Comparison of ENCODE assay signal across 20 mouse cellular contexts in genomic region chr17:24701251-24701650, GRCm38 (mm10). TPM values are rescaled to one million over a fixed set of nuclear protein-coding genes. Genes with fewer than 3 reads are reported as not detected.
"Had no signal": no experiment of that assay in that cellular context is flagged by ENCODE, and none has a peak within 500 bp of the region (broad histone marks: within the 10 kb centered on the region; RNA-seq: fewer than 3 reads in every experiment).

No protein-coding gene starts in this region.

- H3K4me2 ChIP-seq: intestine, embryonic 15.5 days; kidney, embryonic 15.5 days; limb, embryonic 12.5 days; limb, embryonic 15.5 days; liver, embryonic 11.5 days; lung, embryonic 14.5 days; midbrain, embryonic 12.5 days had no signal

- H3K4me3 ChIP-seq: intestine, embryonic 15.5 days; kidney, embryonic 15.5 days; limb, embryonic 12.5 days; limb, embryonic 15.5 days; midbrain, embryonic 12.5 days had no signal

- H3K27ac ChIP-seq: intestine, embryonic 15.5 days; kidney, embryonic 15.5 days; limb, embryonic 12.5 days; limb, embryonic 15.5 days; liver, embryonic 14.5 days; macrophage; midbrain, embryonic 12.5 days; stomach, postnatal 0 days had no signal

- H3K9me3 ChIP-seq: intestine, embryonic 15.5 days; kidney, embryonic 15.5 days; limb, embryonic 12.5 days; limb, embryonic 15.5 days; midbrain, embryonic 12.5 days had no signal

- H3K27me3 ChIP-seq: intestine, embryonic 15.5 days; kidney, embryonic 15.5 days; limb, embryonic 12.5 days; limb, embryonic 15.5 days had no signal

- DNase-seq: kidney, adult 2 months; kidney, postnatal 14 days; kidney, postnatal 4 days; left cerebral cortex, postnatal 4 days; liver, postnatal 0 days; lung, embryonic 14.5 days; thymus, postnatal 36 days had no signal

- H3K9ac ChIP-seq: intestine, embryonic 15.5 days; kidney, embryonic 15.5 days; limb, embryonic 12.5 days; limb, embryonic 15.5 days; liver, embryonic 14.5 days; liver, postnatal 0 days; lung, embryonic 14.5 days; midbrain, embryonic 12.5 days had no signal

- ATAC-seq: intestine, embryonic 15.5 days; liver, postnatal 0 days; lung, postnatal 0 days had no signal

RNA-seq across cellular contexts. Expression of gene Rnf151, which starts 16.6 kb away (rescaled TPM):
- polyA plus RNA-seq: kidney, embryonic 15.5 days; liver, postnatal 0 days; lung, postnatal 0 days; macrophage; midbrain, postnatal 0 days; neural tube, embryonic 14.5 days; stomach, embryonic 14.5 days had no signal
